Mouse (Mus musculus): ENCODE results near the gene Cd3d.

DNA sequence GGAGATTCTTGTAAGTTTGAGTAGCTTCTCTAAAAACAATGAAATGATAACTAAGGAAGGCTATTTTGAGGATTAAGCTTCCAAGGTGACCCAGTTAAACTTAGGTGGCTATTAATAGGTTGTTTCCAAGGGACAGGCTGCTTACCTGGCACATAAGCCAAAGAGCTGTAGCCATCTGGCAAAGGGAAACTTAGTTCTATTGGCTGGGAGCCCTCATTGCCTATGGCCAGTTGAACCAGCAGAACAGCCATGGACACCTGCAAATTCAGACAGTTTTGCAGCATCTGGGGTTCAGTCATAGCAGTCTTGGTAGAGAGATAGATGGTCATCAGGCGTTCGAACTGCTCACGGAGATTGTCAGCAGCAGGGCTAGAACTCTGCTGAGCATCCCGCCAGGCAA, 39.2 kb upstream of the Cd3d start:
- TF ChIP-seq CTCF (IDR thresholded peaks at IDR 0.05; ENCODE audit: low read depth) (no peak), EP300 (IDR thresholded peaks at IDR 0.05; ENCODE audit: low read depth) (no peak)
